Mouse (Mus musculus): ENCODE measurements around the gene Smarcad1.

Gene Smarcad1

GRCm38 (mm10) chr6:65079139-65079538, 36.8 kb downstream of the Smarcad1 start:
- peak; percentile 73 for DNase-seq (ENCODE audit: low read depth, low spot score)

GRCm38 (mm10) chr6:65114902-65115301, 72.5 kb downstream of the Smarcad1 start:
- no peak for DNase-seq (ENCODE audit: low read depth, low spot score)

- no peak for DNase-seq (ENCODE audit: low read depth, low spot score)
These were observed 75.2 kb downstream of the Smarcad1 start for GRCm38 (mm10) chr6:65117540-65117939.

- DNase-seq (ENCODE audit: low read depth, low spot score): peak; percentile 67
These were observed 83.8 kb downstream of the Smarcad1 start for GRCm38 (mm10) chr6:65126074-65126726.

- DNase-seq (ENCODE audit: low read depth, low spot score): no peak
These were observed 90.0 kb downstream of the Smarcad1 start for GRCm38 (mm10) chr6:65132376-65132775.

GRCm38 (mm10) chr6:65137802-65138201, 95.4 kb downstream of the Smarcad1 start:
- no peak for DNase-seq (ENCODE audit: low read depth, low spot score)

- DNase-seq (ENCODE audit: low read depth, low spot score): no peak
These were observed 95.9 kb downstream of the Smarcad1 start for GRCm38 (mm10) chr6:65138243-65138642.

GRCm38 (mm10) chr6:65140082-65140749, 97.8 kb downstream of the Smarcad1 start:
- no peak for DNase-seq (ENCODE audit: low read depth, low spot score)

- DNase-seq (ENCODE audit: low read depth, low spot score): no peak
These were observed 98.4 kb downstream of the Smarcad1 start for GRCm38 (mm10) chr6:65140750-65141243.

- DNase-seq (ENCODE audit: low read depth, low spot score): no peak
These were observed 99.9 kb downstream of the Smarcad1 start for GRCm38 (mm10) chr6:65142316-65142715.

GRCm38 (mm10) chr6:65144621-65145205, 102.3 kb downstream of the Smarcad1 start, which contains the start of gene Hpgds:
Hpgds (minus strand) TSS chr6:65144908.
- DNase-seq (ENCODE audit: low read depth, low spot score): no peak

- no peak for DNase-seq (ENCODE audit: low read depth, low spot score)
These were observed 104.0 kb downstream of the Smarcad1 start for GRCm38 (mm10) chr6:65146363-65146762.

GRCm38 (mm10) chr6:65150703-65151102, 108.3 kb downstream of the Smarcad1 start:
- peak; percentile 55 for DNase-seq (ENCODE audit: low read depth, low spot score)

- no peak for DNase-seq (ENCODE audit: low read depth, low spot score)
These were observed 111.2 kb downstream of the Smarcad1 start for GRCm38 (mm10) chr6:65153570-65153969.

- no peak for DNase-seq (ENCODE audit: low read depth, low spot score)
These were observed 114.7 kb downstream of the Smarcad1 start for GRCm38 (mm10) chr6:65157042-65157441.

GRCm38 (mm10) chr6:65159381-65159942, 117.1 kb downstream of the Smarcad1 start:
- DNase-seq (ENCODE audit: low read depth, low spot score): no peak

- no peak for DNase-seq (ENCODE audit: low read depth, low spot score)
These were observed 121.8 kb downstream of the Smarcad1 start for GRCm38 (mm10) chr6:65164137-65164536.

GRCm38 (mm10) chr6:65164977-65165376, 122.6 kb downstream of the Smarcad1 start:
- peak; percentile 16 for DNase-seq (ENCODE audit: low read depth, low spot score)

Measured in ZHBTc4 (cell line).